Mouse (Mus musculus): ENCODE measurements around the gene Dvl1.

The Dvl1 gene

GRCm38 (mm10) chr4:155840076-155841002, 6.9 kb upstream of the Dvl1 start:
- DNase-seq = no peak

GRCm38 (mm10) chr4:155841003-155841454, 6.2 kb upstream of the Dvl1 start:
- DNase-seq = peak; percentile 69

- no peak for DNase-seq
Observed at GRCm38 (mm10) chr4:155841651-155842270, 5.4 kb upstream of the Dvl1 start.

GRCm38 (mm10) chr4:155843231-155843630, 4.0 kb upstream of the Dvl1 start:
- no peak for DNase-seq

- peak; percentile 44 for DNase-seq
Observed at GRCm38 (mm10) chr4:155847591-155848352, 570 bp downstream of the Dvl1 start.

GRCm38 (mm10) chr4:155848434-155849095, 1.4 kb downstream of the Dvl1 start:
- no peak for DNase-seq

GRCm38 (mm10) chr4:155849391-155849790, 2.2 kb downstream of the Dvl1 start:
- DNase-seq = no peak

- no peak for DNase-seq
Observed at GRCm38 (mm10) chr4:155849792-155850451, 2.7 kb downstream of the Dvl1 start.

GRCm38 (mm10) chr4:155851368-155851767, 4.2 kb downstream of the Dvl1 start:
- no peak for DNase-seq

- DNase-seq = no peak
Observed at GRCm38 (mm10) chr4:155851951-155852411, 4.8 kb downstream of the Dvl1 start.

GRCm38 (mm10) chr4:155853421-155853820, 6.2 kb downstream of the Dvl1 start:
- DNase-seq = no peak

GRCm38 (mm10) chr4:155854991-155855390, 7.8 kb downstream of the Dvl1 start:
- no peak for DNase-seq

- no peak for DNase-seq
Observed at GRCm38 (mm10) chr4:155856071-155856470, 8.9 kb downstream of the Dvl1 start.

- DNase-seq = no peak
Observed at GRCm38 (mm10) chr4:155856881-155857280, 9.7 kb downstream of the Dvl1 start.

- DNase-seq = peak; percentile 51
Observed at GRCm38 (mm10) chr4:155859318-155859717, 12.1 kb downstream of the Dvl1 start.

- DNase-seq = no peak
Observed at GRCm38 (mm10) chr4:155861787-155862186, 14.6 kb downstream of the Dvl1 start.

- no peak for DNase-seq
Observed at GRCm38 (mm10) chr4:155863001-155863400, 15.8 kb downstream of the Dvl1 start, which contains the start of gene Tas1r3. TSS of gene Tas1r3 (minus strand) at chr4:155863362.

- peak; percentile 30 for DNase-seq
Observed at GRCm38 (mm10) chr4:155868614-155869298, 21.6 kb downstream of the Dvl1 start.

- peak; percentile 97 for DNase-seq
Observed at GRCm38 (mm10) chr4:155869317-155870033, 22.3 kb downstream of the Dvl1 start, which contains the start of the genes Cptp and Ints11. TSS of gene Cptp (minus strand) at chr4:155869440. TSS of gene Ints11 (plus strand) at chr4:155869546.

- DNase-seq = no peak
Observed at GRCm38 (mm10) chr4:155871404-155871803, 24.2 kb downstream of the Dvl1 start.
